Mouse (Mus musculus): Measurements from ENCODE around the gene Tecta. TPM values are rescaled to one million over a fixed set of nuclear protein-coding genes. Genes with fewer than 3 reads are reported as not detected.

Tecta gene
- under 1 TPM; 0.21 to 0.22 TPM for total RNA-seq (2021)
- long read RNA-seq, experiment 1, partial matches to known transcripts = 0 of 1 reads
- long read RNA-seq, experiment 1, other reads (novel, unspliced or antisense) = 1 of 1 reads
- long read RNA-seq, experiment 2 = 0 reads

- DNase-seq (ENCODE audit: low spot score in 2 of 2) = no peak
Observed at GRCm38 (mm10) chr9:42399829-42400228, at the start of gene Tecta. Tecta (minus strand) TSS chr9:42399929.

GRCm38 (mm10) chr9:42449043-42449442 is 49.3 kb upstream of the Tecta start:
- no peak for DNase-seq (ENCODE audit: low spot score in 2 of 2)

- no peak for DNase-seq (ENCODE audit: low spot score in 2 of 2)
Observed at GRCm38 (mm10) chr9:42442100-42442499, 42.4 kb upstream of the Tecta start.

- no peak for DNase-seq (ENCODE audit: low spot score in 2 of 2)
Observed at GRCm38 (mm10) chr9:42441234-42441633, 41.5 kb upstream of the Tecta start.

GRCm38 (mm10) chr9:42439446-42439845 is 39.7 kb upstream of the Tecta start:
- no peak for DNase-seq (ENCODE audit: low spot score in 2 of 2)

GRCm38 (mm10) chr9:42432155-42432554 is 32.4 kb upstream of the Tecta start:
- DNase-seq (ENCODE audit: low spot score in 2 of 2) = no peak

GRCm38 (mm10) chr9:42431606-42432005 is 31.9 kb upstream of the Tecta start:
- DNase-seq (ENCODE audit: low spot score in 2 of 2) = no peak

GRCm38 (mm10) chr9:42428060-42428924 is 28.6 kb upstream of the Tecta start:
- no peak for DNase-seq (ENCODE audit: low spot score in 2 of 2)

- no peak for DNase-seq (ENCODE audit: low spot score in 2 of 2)
Observed at GRCm38 (mm10) chr9:42426661-42427358, 27.1 kb upstream of the Tecta start.

GRCm38 (mm10) chr9:42423649-42424048 is 23.9 kb upstream of the Tecta start:
- no peak for DNase-seq (ENCODE audit: low spot score in 2 of 2)

- DNase-seq (ENCODE audit: low spot score in 2 of 2) = no peak
Observed at GRCm38 (mm10) chr9:42419687-42420086, 20.0 kb upstream of the Tecta start.

GRCm38 (mm10) chr9:42418786-42419185 is 19.1 kb upstream of the Tecta start:
- no peak for DNase-seq (ENCODE audit: low spot score in 2 of 2)

GRCm38 (mm10) chr9:42417352-42417952 is 17.7 kb upstream of the Tecta start:
- DNase-seq (ENCODE audit: low spot score in 2 of 2) = no peak

- DNase-seq (ENCODE audit: low spot score in 2 of 2) = no peak
Observed at GRCm38 (mm10) chr9:42415184-42415583, 15.5 kb upstream of the Tecta start.

GRCm38 (mm10) chr9:42413345-42413744 is 13.6 kb upstream of the Tecta start:
- no peak for DNase-seq (ENCODE audit: low spot score in 2 of 2)

- DNase-seq (ENCODE audit: low spot score in 2 of 2) = no peak
Observed at GRCm38 (mm10) chr9:42411296-42411695, 11.6 kb upstream of the Tecta start.

GRCm38 (mm10) chr9:42405736-42406135 is 6.0 kb upstream of the Tecta start:
- DNase-seq (ENCODE audit: low spot score in 2 of 2) = no peak

GRCm38 (mm10) chr9:42401486-42401885 is 1.8 kb upstream of the Tecta start:
- DNase-seq (ENCODE audit: low spot score in 2 of 2) = no peak

GRCm38 (mm10) chr9:42396141-42396540 is 3.6 kb downstream of the Tecta start:
- DNase-seq (ENCODE audit: low spot score in 2 of 2) = no peak

GRCm38 (mm10) chr9:42394903-42395302 is 4.8 kb downstream of the Tecta start:
- no peak for DNase-seq (ENCODE audit: low spot score in 2 of 2)

GRCm38 (mm10) chr9:42394321-42394720 is 5.4 kb downstream of the Tecta start:
- no peak for DNase-seq (ENCODE audit: low spot score in 2 of 2)

GRCm38 (mm10) chr9:42392927-42393326 is 6.8 kb downstream of the Tecta start:
- no peak for DNase-seq (ENCODE audit: low spot score in 2 of 2)

Data from gastrocnemius, postnatal 4 days (tissue).